ENCODE assay signal across 12 mouse cellular contexts in the genomic region with DNA sequence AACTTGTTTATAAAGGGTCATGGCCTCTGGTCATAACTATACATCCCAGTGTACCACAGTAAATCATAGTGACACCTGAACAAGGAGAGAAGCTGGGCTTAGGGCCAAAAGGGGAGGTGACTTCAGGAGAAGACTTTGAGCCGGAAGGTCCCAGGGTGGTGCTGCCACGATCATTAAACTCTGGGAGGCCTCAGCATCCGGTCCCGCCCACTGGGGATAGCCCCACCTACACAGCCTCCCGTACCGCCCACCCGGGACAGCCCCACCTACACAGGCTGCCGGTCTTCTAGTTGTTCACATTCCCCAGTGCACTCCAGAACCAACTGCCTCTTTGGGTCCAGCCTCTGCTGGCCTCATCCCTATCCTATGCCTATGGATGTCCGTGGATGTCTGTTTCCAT. TPM values are rescaled to one million over a fixed set of nuclear protein-coding genes. Genes with fewer than 3 reads are reported as not detected.
A peak's percentile ranks its signal among the peaks of the same experiment; 100 is the strongest.
DNase-seq lines count a peak whose midpoint lies in the region; ATAC-seq and TF ChIP-seq lines count a peak whose summit lies in the region.
"Had no signal": no experiment of that assay in that cellular context is flagged by ENCODE, and none has a peak within 500 bp of the region (broad histone marks: within the 10 kb centered on the region; RNA-seq: fewer than 3 reads in every experiment).

Pnliprp2 (plus strand) TSS at position 297 of the 400 bp plus-strand sequence.

- H3K27ac ChIP-seq in heart, postnatal 0 days (ENCODE audit: low read depth) = no peak within 1 kb of the TSS
- no peak within 1 kb of the TSS for H3K27ac ChIP-seq in heart, embryonic 10.5 days

- no peaks in the 10 kb centered on the region for H3K4me1 ChIP-seq in heart, postnatal 0 days (ENCODE audit: control insufficient read depth, insufficient read depth)
- peaks cover 14% of the 10 kb centered on the region for H3K4me1 ChIP-seq in heart, embryonic 10.5 days

- TF ChIP-seq CTCF in heart, postnatal 0 days (IDR thresholded peaks at IDR 0.05; ENCODE audit: low read depth) = no peak

- peak; percentile 31; the same call in 1 of the 2 replicates for ATAC-seq in heart, postnatal 0 days (ENCODE audit: insufficient read depth, low read depth)

- no peak within 1 kb of the TSS for H3K4me3 ChIP-seq in heart, postnatal 0 days (ENCODE audit: low read depth, low read length)
- no peak within 1 kb of the TSS for H3K4me3 ChIP-seq in heart, embryonic 10.5 days
- H3K4me3 ChIP-seq: myocyte had no signal

- no peak within 1 kb of the TSS for H3K9ac ChIP-seq in heart, postnatal 0 days (replicated peaks; ENCODE audit: low read depth, low read length)

- no peaks in the 10 kb centered on the region for H3K27me3 ChIP-seq in heart, postnatal 0 days (ENCODE audit: control insufficient read depth, insufficient read depth, low read length)
- peaks cover 16% of the 10 kb centered on the region for H3K27me3 ChIP-seq in heart, embryonic 10.5 days (ENCODE audit: insufficient read depth, poor library complexity, severe bottlenecking)
- H3K27me3 ChIP-seq: CH12.LX had no signal

- no peak for TF ChIP-seq EP300 in heart, postnatal 0 days (IDR thresholded peaks at IDR 0.05; ENCODE audit: low read depth)

- no peak within 1 kb of the TSS for H3K4me2 ChIP-seq in heart, postnatal 0 days (ENCODE audit: low read depth, low read length)

- H3K9me3 ChIP-seq in heart, postnatal 0 days (replicated peaks; ENCODE audit: control insufficient read depth, low read length) = no peaks in the 10 kb centered on the region
- no peaks in the 10 kb centered on the region for H3K9me3 ChIP-seq in heart, embryonic 10.5 days

- DNase-seq in heart, postnatal 0 days (ENCODE audit: low spot score) = no peak
- no peak for DNase-seq in heart, embryonic 10.5 days (ENCODE audit: low spot score)
- peak; percentile 73 for DNase-seq in ZHBTc4 (ENCODE audit: low read depth, low spot score)
- DNase-seq in kidney, postnatal 14 days = peak; percentile 73
- peak; percentile 36 for DNase-seq in lung, postnatal 36 days
- DNase-seq in cerebellum, adult 11 months = no peak
- no peak for DNase-seq in spleen, postnatal 36 days (ENCODE audit: low spot score in 2 of 2)
- DNase-seq in layer of hippocampus, postnatal 25 days (ENCODE audit: extremely low spot score in 1 of 2, low spot score in 1 of 2) = no peak
- DNase-seq: gastrocnemius, postnatal 25 days; right cerebral cortex, postnatal 4 days had no signal

- 57% methylated on average over 9 of the region's 9 CpGs for WGBS in heart, postnatal 0 days
- whole genome bisulfite sequencing in heart, embryonic 10.5 days = 59% methylated on average over 9 of the region's 9 CpGs

- no peaks in the 10 kb centered on the region for H3K36me3 ChIP-seq in heart, postnatal 0 days (replicated peaks; ENCODE audit: control insufficient read depth, insufficient read depth, low read length)
- no peaks in the 10 kb centered on the region for H3K36me3 ChIP-seq in heart, embryonic 10.5 days

RNA-seq across cellular contexts. Expression of gene Pnliprp2, which starts in this region (rescaled TPM):
- total RNA-seq in heart, postnatal 0 days (2014; rRNA removed; ENCODE audit: low replicate concordance) = 2.3 TPM in 1 of 2 replicates, not detected in the other
- 0.14 TPM in 1 of 2 replicates, not detected in the other for polyA plus RNA-seq in heart, postnatal 0 days (2015; fragmentation: Nextera tagmentation; extraction: Ambion mirVana)
- 0.11 and 1.4 TPM in 2 replicates for polyA plus RNA-seq in heart, embryonic 10.5 days (2016; fragmentation: Nextera tagmentation; extraction: Ambion mirVana)
- not detected for total RNA-seq in layer of hippocampus, postnatal 25 days (2021)
- total RNA-seq: gastrocnemius, postnatal 25 days had no signal
- polyA plus RNA-seq: myocyte had no signal

Comparison
In these comparisons a context has a peak if more than half of its experiments do, and no peak if none do; other contexts are left out.
1. DNase-seq: peak in ZHBTc4 (single experiment), kidney, postnatal 14 days (single experiment) and lung, postnatal 36 days (single experiment); none in heart, postnatal 0 days (single experiment), heart, embryonic 10.5 days (single experiment), cerebellum, adult 11 months (single experiment), spleen, postnatal 36 days (0 of 2) and layer of hippocampus, postnatal 25 days (0 of 2).